Mouse (Mus musculus): Measurements from ENCODE around the gene Gpr180.

- TF ChIP-seq CTCF (IDR thresholded peaks at IDR 0.05; ENCODE audit: low read depth, low read length) (no peak), POLR2A (IDR thresholded peaks at IDR 0.05; ENCODE audit: insufficient read depth, low read length) (no peak)
Measured at GRCm38 (mm10) chr14:118200731-118201130, 63.8 kb downstream of the Gpr180 start.
